Mouse (Mus musculus): ENCODE data around the gene Lrp8.
A peak's percentile ranks its signal among the peaks of the same experiment; 100 is the strongest.

Gene Lrp8

DNA sequence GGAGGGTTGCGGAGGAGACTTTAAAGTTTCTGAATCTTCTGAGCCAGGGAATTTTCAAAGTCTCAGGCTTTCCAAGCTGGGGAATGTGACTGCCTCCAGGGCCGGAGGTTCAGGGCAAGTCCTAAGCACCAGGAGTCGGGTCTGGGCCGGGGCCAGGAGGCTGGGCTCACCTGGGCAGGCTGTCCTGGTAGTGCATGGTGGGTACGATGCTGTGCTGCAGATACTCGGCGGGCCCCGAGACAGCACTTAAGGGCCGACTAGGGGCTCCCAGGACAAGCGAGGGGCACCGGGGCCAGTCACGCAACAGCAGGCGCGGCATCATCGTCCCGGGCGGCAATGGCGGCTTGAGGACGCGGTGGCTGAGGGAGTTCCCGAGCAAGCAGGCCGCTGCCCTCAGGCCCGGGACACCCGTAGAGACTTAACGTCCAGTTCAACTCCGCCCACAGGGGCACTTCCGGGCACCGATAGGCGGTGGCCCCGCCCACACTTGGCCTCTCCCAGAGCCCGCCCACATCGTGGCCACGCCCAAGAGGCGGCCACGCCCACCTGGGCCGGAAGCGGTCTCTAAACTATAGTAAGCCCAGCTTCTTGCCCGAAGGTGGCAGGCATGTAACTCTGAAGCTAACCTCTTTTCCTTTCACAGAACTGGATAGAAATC, 121.2 kb downstream of the Lrp8 start, which contains the start of gene Cpt2:
Cpt2 (minus strand) TSS at position 466 of the 658 bp plus-strand sequence.
- DNase-seq = peak; percentile 98

DNA sequence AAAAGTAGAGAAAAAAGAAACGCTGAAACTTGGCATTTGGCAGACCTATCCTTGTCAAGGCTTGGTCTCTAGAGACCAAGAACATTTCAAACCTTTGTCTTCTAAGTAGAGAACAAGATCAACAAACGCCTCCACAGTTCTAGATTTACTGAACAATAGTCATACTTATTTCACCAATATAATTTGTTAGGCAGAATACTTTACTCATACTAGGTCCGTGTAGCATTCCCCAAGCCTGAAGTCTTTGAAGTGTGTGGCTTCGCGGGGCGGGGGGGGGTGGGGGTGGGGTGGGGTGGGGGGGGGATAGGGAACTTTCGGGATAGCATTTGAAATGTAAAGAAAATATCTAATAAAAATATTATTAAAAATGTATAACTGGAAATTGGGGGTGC, 121.7 kb downstream of the Lrp8 start:
- DNase-seq = no peak
